21 mouse cellular contexts compared by ENCODE assay signal in the genomic region with DNA sequence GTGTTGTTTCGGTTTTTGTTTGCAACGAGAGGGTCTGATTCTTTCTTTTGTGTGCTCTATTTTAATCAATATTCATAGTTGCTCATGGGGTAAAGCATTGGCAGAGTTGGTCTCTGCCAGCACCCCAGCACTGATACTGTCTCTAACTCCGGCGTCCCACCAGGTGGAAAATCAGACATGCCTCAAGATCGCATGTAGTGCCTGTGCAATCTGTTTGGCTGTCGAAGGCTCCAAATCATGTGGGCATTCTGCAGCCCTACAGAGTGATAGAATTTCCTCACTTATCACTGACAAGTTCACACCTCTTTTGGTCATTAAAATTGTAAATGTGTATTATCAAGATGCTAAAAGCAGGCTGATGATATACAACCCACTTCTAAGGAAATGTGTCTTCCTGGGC.
A peak's percentile ranks its signal among the peaks of the same experiment; 100 is the strongest.
DNase-seq lines count a peak whose midpoint lies in the region; ATAC-seq and TF ChIP-seq lines count a peak whose summit lies in the region.
"Had no signal": no experiment of that assay in that cellular context is flagged by ENCODE, and none has a peak within 500 bp of the region (broad histone marks: within the 10 kb centered on the region; RNA-seq: fewer than 3 reads in every experiment).

No protein-coding gene starts in this region.

- H3K27ac ChIP-seq in cerebellum, adult 2 months (ENCODE audit: insufficient read depth, low read length) = peak overlapping the region; percentile 49; the same call in 1 of the 2 replicates
- no peak overlapping the region for H3K27ac ChIP-seq in forebrain, embryonic 14.5 days (ENCODE audit: low read depth, low read length)
- no peak overlapping the region for H3K27ac ChIP-seq in forebrain, embryonic 11.5 days (ENCODE audit: low read depth, low read length)
- no peak overlapping the region for H3K27ac ChIP-seq in forebrain, postnatal 0 days (ENCODE audit: low read depth, low read length)
- no peak overlapping the region for H3K27ac ChIP-seq in heart, adult 2 months
- H3K27ac ChIP-seq: embryonic facial prominence, embryonic 15.5 days; gastrocnemius, adult 2 months; heart, embryonic 13.5 days; hindbrain, embryonic 12.5 days had no signal

- H3K36me3 ChIP-seq in forebrain, embryonic 14.5 days (ENCODE audit: control insufficient read depth, insufficient read depth, low read length) = no peaks in the 10 kb centered on the region
- H3K36me3 ChIP-seq in forebrain, embryonic 11.5 days (ENCODE audit: control insufficient read depth, insufficient read depth, low read length) = no peaks in the 10 kb centered on the region
- H3K36me3 ChIP-seq in forebrain, postnatal 0 days (ENCODE audit: insufficient read depth) = no peaks in the 10 kb centered on the region
- peaks cover 3% of the 10 kb centered on the region; the same call in 1 of the 2 replicates for H3K36me3 ChIP-seq in heart, adult 2 months (ENCODE audit: control insufficient read depth, insufficient read depth, low read length)
- H3K36me3 ChIP-seq: embryonic facial prominence, embryonic 15.5 days; heart, embryonic 13.5 days; hindbrain, embryonic 12.5 days had no signal

- H3K9me3 ChIP-seq in forebrain, embryonic 14.5 days (replicated peaks; ENCODE audit: control insufficient read depth, low read length) = no peaks in the 10 kb centered on the region
- no peaks in the 10 kb centered on the region for H3K9me3 ChIP-seq in forebrain, embryonic 11.5 days (ENCODE audit: control insufficient read depth, low read length)
- no peaks in the 10 kb centered on the region for H3K9me3 ChIP-seq in forebrain, postnatal 0 days (ENCODE audit: low read length)
- H3K9me3 ChIP-seq: embryonic facial prominence, embryonic 15.5 days; heart, embryonic 13.5 days; hindbrain, embryonic 12.5 days had no signal

- TF ChIP-seq POLR2A in cerebellum, adult 2 months (IDR thresholded peaks at IDR 0.05; ENCODE audit: borderline replicate concordance, insufficient read depth, low read length) = no peak
- no peak for TF ChIP-seq POLR2A in brain, embryonic 14.5 days (IDR thresholded peaks at IDR 0.05; ENCODE audit: borderline replicate concordance, extremely low read depth, insufficient read depth, insufficient read length, poor library complexity, severe bottlenecking)
- TF ChIP-seq POLR2A in heart, adult 2 months (IDR thresholded peaks at IDR 0.05; ENCODE audit: insufficient read depth, low read depth, low read length) = no peak

- H3K4me1 ChIP-seq in cerebellum, adult 2 months (ENCODE audit: control insufficient read depth, insufficient read depth, low read length) = peaks cover 12% of the 10 kb centered on the region; the same call in 1 of the 2 replicates
- peaks cover 10% of the 10 kb centered on the region for H3K4me1 ChIP-seq in forebrain, embryonic 14.5 days (ENCODE audit: control insufficient read depth, insufficient read depth, low read length)
- no peaks in the 10 kb centered on the region for H3K4me1 ChIP-seq in forebrain, embryonic 11.5 days (replicated peaks; ENCODE audit: control insufficient read depth, insufficient read depth, low read length)
- no peaks in the 10 kb centered on the region for H3K4me1 ChIP-seq in forebrain, postnatal 0 days (ENCODE audit: insufficient read depth)
- H3K4me1 ChIP-seq in heart, adult 2 months (ENCODE audit: control insufficient read depth, insufficient read depth, low read length) = peaks cover under 1% of the 10 kb centered on the region; the same call in 1 of the 2 replicates
- H3K4me1 ChIP-seq: embryonic facial prominence, embryonic 15.5 days; heart, embryonic 13.5 days had no signal

- intact Hi-C loops in heart, adult 2 months (cut with DNase I) = no loop called here

- ATAC-seq in forebrain, embryonic 14.5 days = peak; percentile 49; the same call in 1 of the 2 replicates
- no peak for ATAC-seq in forebrain, embryonic 11.5 days (replicated peaks; ENCODE audit: low FRiP score)
- 0 out of 2 replicates have a peak, but pooled peaks have one; percentile 29 for ATAC-seq in forebrain, postnatal 0 days
- ATAC-seq: hindbrain, embryonic 16.5 days; inflammation-experienced regulatory T-cells, adult 6 months; intestine, postnatal 0 days had no signal

- H3K27me3 ChIP-seq in cerebellum, adult 2 months (ENCODE audit: control insufficient read depth, insufficient read depth, low read length) = no peaks in the 10 kb centered on the region; the same call in 1 of the 2 replicates
- H3K27me3 ChIP-seq in forebrain, embryonic 14.5 days (replicated peaks; ENCODE audit: control insufficient read depth, insufficient read depth, low read length) = no peaks in the 10 kb centered on the region
- no peaks in the 10 kb centered on the region for H3K27me3 ChIP-seq in forebrain, embryonic 11.5 days (ENCODE audit: control insufficient read depth, insufficient read depth, low read length)
- H3K27me3 ChIP-seq in forebrain, postnatal 0 days (ENCODE audit: insufficient read depth, low read length) = no peaks in the 10 kb centered on the region
- no peaks in the 10 kb centered on the region for H3K27me3 ChIP-seq in heart, adult 2 months (ENCODE audit: control insufficient read depth, insufficient read depth, low read length)
- H3K27me3 ChIP-seq: embryonic facial prominence, embryonic 15.5 days; heart, embryonic 13.5 days; hindbrain, embryonic 12.5 days had no signal

- 31% methylated on average over 6 of the region's 6 CpGs for WGBS in cerebellum, adult 2 months
- WGBS in forebrain, embryonic 14.5 days = 77% methylated on average over 6 of the region's 6 CpGs
- WGBS in forebrain, embryonic 11.5 days = 87% methylated on average over 6 of the region's 6 CpGs
- WGBS in forebrain, postnatal 0 days = 52% methylated on average over 6 of the region's 6 CpGs
- 72% methylated on average over 6 of the region's 6 CpGs for WGBS in heart, adult 2 months

- H3K79me2 ChIP-seq in heart, adult 2 months (replicated peaks; ENCODE audit: control insufficient read depth, insufficient read depth, low read length) = no peaks in the 10 kb centered on the region

- DNase-seq in cerebellum, adult 2 months = peak in 1 of 2 experiments; percentile 41
- no peak for DNase-seq in cerebellum, postnatal 4 days (ENCODE audit: low spot score in 2 of 2)
- peak; percentile 39 for DNase-seq in forebrain, embryonic 14.5 days (ENCODE audit: low spot score)
- no peak for DNase-seq in forebrain, embryonic 11.5 days (ENCODE audit: low spot score)
- DNase-seq in brain, embryonic 14.5 days (ENCODE audit: low read depth) = peak; percentile 59
- no peak for DNase-seq in forebrain, postnatal 0 days
- no peak for DNase-seq in heart, adult 2 months
- DNase-seq: adrenal gland, adult 2 months; adrenal gland, postnatal 25 days; embryo, embryonic 11 days; gastrocnemius, adult 2 months; gastrocnemius, postnatal 25 days; heart, postnatal 4 days; kidney, adult 8-10 months had no signal

- no peak overlapping the region for H3K4me2 ChIP-seq in forebrain, embryonic 14.5 days (ENCODE audit: low read length)
- H3K4me2 ChIP-seq in forebrain, embryonic 11.5 days (ENCODE audit: low read depth, low read length, severe bottlenecking) = no peak overlapping the region
- H3K4me2 ChIP-seq in forebrain, postnatal 0 days (ENCODE audit: low read depth) = no peak overlapping the region
- H3K4me2 ChIP-seq: embryonic facial prominence, embryonic 15.5 days; heart, embryonic 13.5 days; hindbrain, embryonic 12.5 days had no signal

- no peak overlapping the region for H3K4me3 ChIP-seq in cerebellum, adult 2 months (replicated peaks; ENCODE audit: insufficient read depth, low read depth, low read length)
- no peak overlapping the region for H3K4me3 ChIP-seq in forebrain, embryonic 14.5 days (ENCODE audit: low read depth, low read length)
- H3K4me3 ChIP-seq in forebrain, embryonic 11.5 days (ENCODE audit: low read depth, low read length) = no peak overlapping the region
- no peak overlapping the region for H3K4me3 ChIP-seq in forebrain, postnatal 0 days (ENCODE audit: low read depth, low read length)
- no peak overlapping the region for H3K4me3 ChIP-seq in heart, adult 2 months
- H3K4me3 ChIP-seq: embryonic facial prominence, embryonic 15.5 days; erythroblast, embryonic 14.5 days; gastrocnemius, adult 2 months; heart, embryonic 13.5 days; hindbrain, embryonic 12.5 days had no signal

- TF ChIP-seq CTCF in cerebellum, adult 2 months (IDR thresholded peaks at IDR 0.05; ENCODE audit: borderline replicate concordance, insufficient read depth, low read depth, low read length) = no peak
- no peak for TF ChIP-seq CTCF in brain, embryonic 14.5 days (IDR thresholded peaks at IDR 0.05; ENCODE audit: borderline replicate concordance, extremely low read depth, insufficient read depth, insufficient read length)
- no peak for TF ChIP-seq CTCF in forebrain, postnatal 0 days (IDR thresholded peaks at IDR 0.05; ENCODE audit: low read depth)
- no peak for TF ChIP-seq CTCF in heart, adult 2 months (IDR thresholded peaks at IDR 0.05)

- no peak for TF ChIP-seq EP300 in heart, adult 2 months (IDR thresholded peaks at IDR 0.05; ENCODE audit: insufficient read depth, low read depth, low read length)

- H3K9ac ChIP-seq in forebrain, embryonic 14.5 days (ENCODE audit: low read length) = no peak overlapping the region
- H3K9ac ChIP-seq in forebrain, embryonic 11.5 days (ENCODE audit: low read length) = no peak overlapping the region
- H3K9ac ChIP-seq in forebrain, postnatal 0 days = no peak overlapping the region
- H3K9ac ChIP-seq in heart, adult 2 months (ENCODE audit: low read depth, low read length) = no peak overlapping the region
- H3K9ac ChIP-seq: embryonic facial prominence, embryonic 15.5 days; heart, embryonic 13.5 days; hindbrain, embryonic 12.5 days had no signal

Comparison
In these comparisons a context has a peak if more than half of its experiments do, and no peak if none do; other contexts are left out.
1. DNase-seq: peak in forebrain, embryonic 14.5 days (single experiment) and brain, embryonic 14.5 days (single experiment); none in cerebellum, postnatal 4 days (0 of 2), forebrain, embryonic 11.5 days (single experiment), forebrain, postnatal 0 days (single experiment) and heart, adult 2 months (0 of 2).